Mouse (Mus musculus) cerebellum, adult 11-12 months (tissue): ENCODE results near the gene Calm1.
"Not testable (repeated sequence)": the region's sequence is repeated elsewhere in the genome, so short reads cannot be mapped to it uniquely, and the experiment has no call there.

Experiments
- DNase-seq: peaks from one replicate; pipeline ENCODE4 v3.0.0; 2022

Calm1 gene

GRCm38 (mm10) chr12:100198967-100199660 is at the start of gene Calm1:
Calm1 (plus strand) TSS chr12:100199435.
- DNase-seq: peak; percentile 95

DNA sequence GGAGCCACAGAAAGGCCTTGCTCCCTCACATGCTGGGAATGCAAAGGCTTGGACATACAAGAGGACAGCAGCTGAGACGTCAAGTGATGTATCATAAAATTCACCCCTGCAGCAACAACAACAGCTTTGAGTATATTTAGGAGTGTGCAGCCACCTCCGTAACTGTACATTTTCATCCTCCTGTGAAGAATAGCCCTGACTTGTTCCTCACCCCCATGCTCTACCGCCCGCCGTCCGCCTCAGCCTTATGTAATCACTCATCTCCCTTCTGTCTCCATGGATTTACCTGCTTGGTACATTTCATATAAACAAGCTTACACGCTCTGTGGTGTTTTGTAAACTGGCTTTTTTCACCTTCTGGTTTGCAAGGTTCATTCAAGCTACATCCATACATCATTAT is 46.8 kb upstream of the Calm1 start:
- DNase-seq: no peak

GRCm38 (mm10) chr12:100159261-100159975 is 39.8 kb upstream of the Calm1 start, which contains the start of gene Nrde2:
Nrde2 (minus strand) TSS chr12:100159653.
- DNase-seq: peak; percentile 90

DNA sequence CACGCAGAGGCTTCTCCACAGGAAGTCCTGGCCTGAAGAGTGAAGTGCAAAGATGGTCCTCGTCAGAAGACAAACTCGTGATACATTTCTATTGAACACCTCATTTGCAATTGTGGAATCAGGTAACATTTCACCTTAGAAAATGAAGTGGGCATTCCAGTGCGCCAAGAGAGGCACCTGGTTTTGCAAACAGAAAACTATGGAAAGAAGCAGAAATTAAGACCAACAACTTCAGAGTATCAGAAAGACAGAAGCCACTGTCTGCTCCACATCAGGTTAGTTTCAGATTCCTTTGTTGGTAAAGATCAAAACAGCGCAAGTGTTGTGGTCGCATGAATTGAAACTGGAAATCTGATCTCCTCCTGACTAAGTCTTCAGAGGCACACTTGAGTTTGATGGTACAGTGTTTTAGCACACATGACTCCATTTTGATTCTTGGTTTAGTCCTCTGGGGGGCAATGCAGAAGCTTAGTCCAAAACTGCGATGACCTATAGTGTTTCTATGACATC is 34.2 kb upstream of the Calm1 start:
- no peak for DNase-seq

- DNase-seq: no peak
Observed at GRCm38 (mm10) chr12:100166177-100166576, 33.1 kb upstream of the Calm1 start.

- peak; percentile 39 for DNase-seq
Observed at GRCm38 (mm10) chr12:100166939-100167338, 32.3 kb upstream of the Calm1 start.

DNA sequence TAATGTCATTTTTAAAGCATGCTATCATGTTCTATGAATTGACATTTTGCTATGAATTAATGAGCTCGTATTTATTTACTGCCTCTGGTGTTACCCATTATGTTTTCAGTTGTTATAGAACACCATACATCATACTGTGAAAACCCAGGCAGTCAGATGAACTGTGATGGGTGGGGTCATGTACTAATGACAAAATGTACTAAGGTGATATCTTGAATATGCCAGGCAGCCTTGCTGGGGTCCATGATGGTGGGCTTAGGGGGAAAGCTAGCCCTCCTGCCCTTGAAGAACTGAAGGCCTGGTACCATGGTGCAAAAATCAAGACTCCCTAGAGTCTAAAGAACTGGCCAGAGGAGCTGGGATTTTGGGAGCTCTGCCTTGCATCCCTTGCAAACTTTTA is 31.7 kb upstream of the Calm1 start:
- DNase-seq: no peak

GRCm38 (mm10) chr12:100167931-100168871 is 31.0 kb upstream of the Calm1 start:
- DNase-seq: peak; percentile 89

- no peak for DNase-seq
Observed at GRCm38 (mm10) chr12:100172481-100172880, 26.8 kb upstream of the Calm1 start.

- DNase-seq: no peak
Observed at GRCm38 (mm10) chr12:100176469-100177056, 22.7 kb upstream of the Calm1 start.

- DNase-seq: no peak
Observed at GRCm38 (mm10) chr12:100178898-100179440, 20.3 kb upstream of the Calm1 start.

DNA sequence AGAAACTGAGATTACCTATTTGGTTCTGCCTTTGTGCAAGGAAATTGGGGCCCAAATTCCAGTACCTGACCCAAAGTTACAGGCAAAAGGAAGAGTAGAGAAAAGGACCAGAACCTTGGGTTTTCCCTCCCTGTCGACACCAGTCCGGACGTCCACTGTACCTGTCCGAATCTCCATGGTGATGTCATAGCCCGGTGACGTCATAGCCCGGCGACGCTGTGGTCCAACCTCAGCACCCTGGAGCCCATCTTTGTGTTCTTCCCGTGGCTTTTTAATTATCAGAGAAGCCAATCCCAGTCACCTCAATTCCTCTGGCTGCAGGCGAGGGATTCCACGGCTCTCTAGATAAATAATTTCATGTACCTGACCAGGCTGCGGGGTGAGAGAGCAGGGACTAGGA is 18.4 kb upstream of the Calm1 start:
- no peak for DNase-seq

DNA sequence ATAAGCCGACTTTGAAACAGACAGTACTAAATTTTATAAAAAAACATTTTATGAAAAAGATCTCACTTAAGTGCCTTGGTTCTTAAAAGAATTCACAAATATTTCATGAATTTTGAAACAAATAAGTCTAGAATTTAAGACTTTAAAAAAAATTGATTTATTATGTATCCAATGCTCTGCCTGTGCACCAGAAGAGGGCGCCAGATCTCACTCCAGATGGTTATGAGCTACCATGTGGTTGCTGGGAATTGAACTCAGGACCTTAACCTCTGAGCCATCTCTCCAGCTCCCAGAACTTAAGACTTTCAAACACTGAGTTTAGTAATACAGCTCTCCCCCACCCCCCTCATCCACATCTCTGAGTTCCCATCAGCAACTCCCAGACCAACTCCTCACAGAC is 16.6 kb upstream of the Calm1 start:
- no peak for DNase-seq

DNA sequence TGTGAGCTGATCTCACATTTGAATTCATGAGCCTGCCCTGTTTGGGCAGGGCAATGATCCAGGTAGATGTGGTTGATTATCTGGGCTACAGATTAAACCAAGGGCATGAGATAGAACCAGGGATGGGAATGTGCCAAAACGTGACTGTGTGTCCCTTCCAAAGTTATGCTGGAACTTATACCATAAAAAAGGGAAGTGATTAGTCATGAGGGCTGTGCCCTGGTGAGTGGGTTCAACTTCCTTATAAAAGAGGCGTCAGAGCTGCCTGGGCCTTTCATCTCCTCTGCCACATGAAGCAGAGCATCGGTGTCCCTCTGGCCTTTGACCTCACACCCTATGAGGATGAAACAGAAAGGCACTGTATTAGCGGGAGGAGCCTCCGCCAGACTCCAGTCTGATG is 15.3 kb upstream of the Calm1 start:
- no peak for DNase-seq

- not testable (repeated sequence) for DNase-seq
Observed at GRCm38 (mm10) chr12:100184976-100185375, 14.3 kb upstream of the Calm1 start.

GRCm38 (mm10) chr12:100185897-100186296 is 13.3 kb upstream of the Calm1 start:
- no peak for DNase-seq

DNA sequence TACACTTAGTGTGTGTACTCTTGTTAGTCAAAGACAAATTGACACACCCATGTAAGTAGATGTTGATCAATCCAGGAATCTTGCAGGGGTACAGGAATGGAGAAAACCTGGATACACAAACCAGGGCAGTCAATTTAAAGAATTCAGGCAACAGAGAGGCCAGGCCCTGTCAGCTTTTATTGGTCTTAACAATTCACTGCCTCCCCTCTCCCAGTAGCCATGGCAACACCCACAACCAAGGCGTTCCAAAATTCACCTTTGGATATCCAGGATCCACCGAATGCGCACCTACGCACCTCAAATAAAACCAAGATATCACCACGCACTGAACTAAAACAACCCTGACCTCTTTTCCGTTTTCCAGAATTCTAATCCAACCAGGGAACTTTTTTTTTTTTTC is 12.9 kb upstream of the Calm1 start:
- DNase-seq: peak; percentile 67

DNA sequence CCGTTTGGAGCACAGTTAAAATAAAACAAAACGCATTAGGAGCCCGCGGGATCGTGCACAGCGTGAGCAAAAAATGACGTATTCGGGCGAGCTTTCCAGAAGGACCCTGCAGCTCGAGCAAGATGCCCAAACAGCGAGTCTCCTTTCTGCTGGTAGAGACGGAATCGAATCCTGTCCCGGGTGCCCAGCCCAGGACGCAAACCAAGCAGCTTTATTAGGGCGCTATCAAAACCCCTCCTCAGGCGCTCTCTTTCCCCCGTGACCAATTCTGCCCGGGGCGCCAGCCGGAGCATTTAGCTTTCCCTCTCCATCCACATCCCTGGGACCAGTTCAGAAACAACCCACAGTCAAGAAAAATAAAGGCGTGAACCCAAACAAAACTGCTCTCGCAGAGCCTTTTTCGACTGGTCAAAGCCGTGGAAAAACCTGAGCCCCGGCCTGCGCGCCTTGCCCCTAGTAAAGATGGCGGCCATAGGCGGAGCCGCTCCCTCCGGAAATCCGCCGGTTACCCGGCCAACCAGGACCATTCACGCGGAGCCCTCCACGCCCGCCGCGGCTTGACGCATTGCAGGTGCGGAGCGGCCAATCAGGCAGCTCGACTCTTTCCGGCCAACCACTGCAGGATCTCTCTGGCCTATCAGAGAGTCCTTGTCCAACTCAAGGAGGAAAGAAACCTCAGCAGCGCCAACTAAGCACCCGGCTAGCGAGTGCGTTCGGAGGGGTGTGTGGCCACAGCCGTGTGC is 12.1 kb upstream of the Calm1 start:
- DNase-seq: peak; percentile 100

DNA sequence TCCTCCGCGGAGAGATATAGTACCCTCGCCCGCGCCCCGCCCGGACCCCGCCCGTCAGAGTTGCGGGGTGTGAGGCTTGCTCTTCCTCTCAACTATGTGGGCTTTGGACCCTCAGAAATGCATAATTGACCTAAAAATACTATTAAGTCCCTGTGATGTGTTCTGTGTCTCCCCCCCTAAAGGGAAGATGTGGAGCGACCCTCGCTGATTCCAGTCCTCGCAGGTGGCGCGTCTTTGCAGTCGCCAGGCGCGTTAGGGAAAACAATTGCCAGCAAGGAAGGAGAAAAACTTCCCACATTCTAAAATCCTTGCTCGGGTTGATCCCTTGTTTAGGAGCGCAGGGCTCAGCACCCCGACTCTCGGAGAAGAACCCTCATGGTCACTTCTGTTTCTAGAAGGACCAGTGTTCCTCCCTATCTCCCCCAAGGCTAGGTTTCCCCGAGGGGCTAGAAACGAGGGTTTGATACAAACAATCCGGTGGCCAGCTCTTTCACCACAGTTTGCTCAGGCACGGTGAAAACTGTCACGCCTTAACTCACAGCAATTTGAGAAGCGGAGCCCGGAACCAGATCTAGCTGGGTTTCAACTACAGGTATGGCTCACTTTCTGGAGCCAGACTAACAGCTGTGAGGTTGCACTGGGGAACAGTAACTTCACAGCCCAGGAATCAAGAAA is 11.3 kb upstream of the Calm1 start:
- DNase-seq: no peak

DNA sequence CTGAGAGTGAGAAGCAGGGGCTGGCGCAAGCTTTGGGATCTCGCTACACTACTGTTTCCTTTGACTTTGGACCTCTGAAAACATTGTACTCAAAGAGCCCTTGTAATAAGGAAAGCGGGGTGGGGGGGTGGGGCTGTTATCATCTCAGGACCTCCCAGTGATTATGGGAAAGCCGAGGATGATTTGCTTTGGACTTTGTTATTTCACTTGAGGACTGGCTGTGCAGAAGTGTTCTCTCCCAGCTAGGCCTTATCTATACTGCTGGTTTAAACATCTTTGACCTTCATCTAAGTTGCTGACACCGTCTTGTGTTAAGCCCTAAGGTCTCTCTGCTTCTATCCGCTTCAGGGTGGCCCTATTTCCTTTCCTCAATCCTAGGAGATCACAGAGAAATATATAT is 8.4 kb upstream of the Calm1 start:
- DNase-seq: no peak

- DNase-seq: no peak
Observed at GRCm38 (mm10) chr12:100194181-100194580, 5.1 kb upstream of the Calm1 start.
